Mouse (Mus musculus): ENCODE measurements around the gene Dera. TPM values are rescaled to one million over a fixed set of nuclear protein-coding genes. Genes with fewer than 3 reads are reported as not detected.

The Dera gene
- polyA plus RNA-seq, 1 experiment from 2014 or later, result 12.6 TPM

DNA sequence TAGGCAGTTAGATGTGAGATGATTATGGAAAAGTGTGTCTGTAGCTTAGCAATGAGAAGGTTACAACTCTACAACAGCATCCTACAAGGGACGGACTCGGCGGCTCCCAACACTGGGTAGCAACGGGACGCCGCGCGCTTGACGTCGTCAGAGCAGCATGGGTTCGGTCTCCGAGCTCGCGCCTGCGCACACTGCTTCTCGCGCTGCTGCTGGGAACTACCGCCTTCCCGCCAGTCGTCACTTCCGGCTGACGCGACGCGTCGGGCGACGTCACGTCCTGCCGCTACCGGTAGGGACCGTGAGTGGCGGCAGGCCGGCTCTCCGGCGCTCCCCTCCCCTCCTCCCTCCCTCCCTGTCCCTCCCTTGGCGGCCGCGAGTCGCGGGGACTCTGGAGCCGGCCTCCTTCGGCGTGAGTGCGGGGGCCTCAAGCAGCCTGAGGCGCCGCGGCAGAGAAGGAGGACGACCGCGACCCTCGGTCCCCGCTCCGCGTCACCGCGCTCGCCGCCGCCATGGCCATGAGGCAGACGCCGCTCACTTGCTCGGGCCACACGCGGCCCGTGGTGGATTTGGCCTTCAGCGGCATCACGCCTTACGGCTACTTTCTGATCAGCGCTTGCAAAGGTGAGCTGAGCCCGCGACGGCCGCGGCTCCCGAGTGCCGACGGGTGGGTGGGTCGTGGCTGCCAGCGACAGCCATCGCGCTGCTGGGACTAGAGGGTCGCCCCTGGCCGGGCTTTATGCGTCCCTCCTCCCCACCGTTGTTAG, 19.3 kb upstream of the Dera start, which contains the start of gene Strap:
Strap (plus strand) TSS at position 233 of the 764 bp plus-strand sequence.
- H3K36me3 ChIP-seq, result peaks cover 9% of the 10 kb centered on the region
- H3K4me1 ChIP-seq (replicated peaks), result peaks cover 18% of the 10 kb centered on the region
- H3K9me3 ChIP-seq, result no peaks in the 10 kb centered on the region
- H3K27me3 ChIP-seq, result peaks cover 4% of the 10 kb centered on the region; the same call in 1 of the 2 replicates
- H3K4me3 ChIP-seq, result peak within 1 kb of the TSS; percentile 97
- H3K9ac ChIP-seq, result peak within 1 kb of the TSS; percentile 90
- peak within 1 kb of the TSS; percentile 88 for H3K27ac ChIP-seq (replicated peaks)
- H3K4me2 ChIP-seq, result peak within 1 kb of the TSS; percentile 81
- peak; percentile 97 for ATAC-seq (ENCODE audit: low FRiP score, low read depth)
- WGBS, result under 1% methylated on average over 71 of the region's 86 CpGs

DNA sequence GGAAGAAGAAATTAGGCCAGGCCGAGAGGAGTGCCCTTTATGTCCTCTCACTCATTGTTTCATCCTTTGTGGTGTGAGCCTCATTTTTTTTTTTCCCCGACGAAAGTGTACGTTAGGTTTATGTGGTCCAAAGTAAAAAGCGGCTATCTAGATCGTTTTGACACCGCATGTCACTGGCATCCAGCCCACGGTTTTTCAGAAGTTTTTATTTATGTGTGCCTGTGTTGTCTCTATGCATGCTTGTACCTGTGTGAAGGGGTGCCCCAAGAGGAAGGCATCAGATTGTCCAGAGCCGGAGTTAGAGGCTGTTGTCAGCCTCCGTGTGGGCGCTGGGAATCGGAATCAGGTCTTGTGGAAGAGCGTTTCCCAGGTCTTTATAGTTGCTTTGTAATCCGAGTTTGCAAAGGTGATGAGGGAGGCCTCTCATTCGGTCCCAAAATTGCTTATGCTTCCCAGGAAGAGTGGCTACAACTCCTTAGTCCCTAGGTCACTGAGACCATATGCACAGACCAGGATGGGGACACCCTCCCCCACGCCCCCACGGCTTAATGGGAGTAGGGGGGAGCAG, 18.6 kb upstream of the Dera start:
- WGBS, result 11% methylated on average over 17 of the region's 17 CpGs
- H3K36me3 ChIP-seq, result peaks cover 16% of the 10 kb centered on the region

DNA sequence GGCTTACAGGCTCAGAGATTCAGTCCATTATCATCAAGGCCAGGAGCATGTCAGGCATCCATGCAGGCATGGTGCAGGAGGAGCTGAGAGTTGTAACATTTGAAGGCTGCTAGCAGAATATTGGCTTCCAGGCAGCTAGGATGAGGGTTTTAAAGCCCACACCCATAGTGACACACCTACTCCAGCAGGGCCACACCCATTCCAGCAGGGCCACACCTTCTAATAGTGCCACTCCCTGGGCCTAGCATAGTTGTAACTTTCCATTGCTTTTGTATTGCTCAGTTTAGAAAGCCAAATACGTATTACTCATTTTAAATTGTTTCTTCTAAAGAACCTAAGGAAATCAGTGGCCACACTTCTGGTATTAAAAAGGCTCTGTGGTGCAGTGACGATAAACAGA, 13.4 kb upstream of the Dera start:
- peaks cover 63% of the 10 kb centered on the region for H3K36me3 ChIP-seq
- no peak overlapping the region for H3K9ac ChIP-seq
- no peak overlapping the region for H3K4me3 ChIP-seq
- no peak overlapping the region for H3K4me2 ChIP-seq
- ATAC-seq (ENCODE audit: low FRiP score, low read depth), result no peak
- H3K27ac ChIP-seq (replicated peaks), result no peak overlapping the region
- no peaks in the 10 kb centered on the region for H3K9me3 ChIP-seq
- WGBS, result 95% methylated on average over 2 of the region's 2 CpGs
- H3K4me1 ChIP-seq (replicated peaks), result peaks cover 11% of the 10 kb centered on the region
- no peaks in the 10 kb centered on the region for H3K27me3 ChIP-seq

More for the DNA sequence above, 18.6 kb upstream of the Dera start:
- Histone ChIP-seq H3K27ac (replicated peaks) (peak overlapping the region; percentile 88), H3K9ac (peak overlapping the region; percentile 90), H3K4me2 (peak overlapping the region; percentile 81), H3K4me3 (peak overlapping the region; percentile 97), H3K27me3 (peaks cover 4% of the 10 kb centered on the region; the same call in 1 of the 2 replicates), H3K4me1 (replicated peaks) (peaks cover 18% of the 10 kb centered on the region), H3K9me3 (no peaks in the 10 kb centered on the region)
- no peak for ATAC-seq (ENCODE audit: low FRiP score, low read depth)

DNA sequence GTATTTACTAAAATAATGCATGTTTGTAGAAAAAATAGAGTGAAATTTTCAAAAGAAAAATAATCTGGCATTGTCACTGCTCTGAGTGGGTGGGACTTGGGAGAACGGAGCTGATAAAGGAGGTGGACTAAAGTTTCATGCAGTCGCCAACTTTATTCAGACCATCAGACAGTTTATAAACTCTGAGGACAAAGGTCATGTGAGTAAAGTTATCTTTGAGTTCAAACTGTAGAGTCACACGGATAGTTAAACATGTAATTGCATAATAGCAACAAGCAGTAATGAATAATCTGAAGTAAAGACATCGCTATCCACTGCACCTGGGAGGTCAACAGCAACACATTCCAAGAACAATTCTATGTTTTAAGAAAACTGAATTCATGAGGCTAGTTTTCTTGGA, 9.6 kb upstream of the Dera start:
- Histone ChIP-seq H3K27ac (replicated peaks) (no peak overlapping the region), H3K4me2 (no peak overlapping the region), H3K4me1 (replicated peaks) (no peaks in the 10 kb centered on the region), H3K36me3 (peaks cover 80% of the 10 kb centered on the region), H3K9me3 (no peaks in the 10 kb centered on the region), H3K4me3 (no peak overlapping the region), H3K9ac (no peak overlapping the region), H3K27me3 (no peaks in the 10 kb centered on the region)
- no peak for ATAC-seq (ENCODE audit: low FRiP score, low read depth)
- WGBS, result 92% methylated on average over 4 of the region's 4 CpGs

DNA sequence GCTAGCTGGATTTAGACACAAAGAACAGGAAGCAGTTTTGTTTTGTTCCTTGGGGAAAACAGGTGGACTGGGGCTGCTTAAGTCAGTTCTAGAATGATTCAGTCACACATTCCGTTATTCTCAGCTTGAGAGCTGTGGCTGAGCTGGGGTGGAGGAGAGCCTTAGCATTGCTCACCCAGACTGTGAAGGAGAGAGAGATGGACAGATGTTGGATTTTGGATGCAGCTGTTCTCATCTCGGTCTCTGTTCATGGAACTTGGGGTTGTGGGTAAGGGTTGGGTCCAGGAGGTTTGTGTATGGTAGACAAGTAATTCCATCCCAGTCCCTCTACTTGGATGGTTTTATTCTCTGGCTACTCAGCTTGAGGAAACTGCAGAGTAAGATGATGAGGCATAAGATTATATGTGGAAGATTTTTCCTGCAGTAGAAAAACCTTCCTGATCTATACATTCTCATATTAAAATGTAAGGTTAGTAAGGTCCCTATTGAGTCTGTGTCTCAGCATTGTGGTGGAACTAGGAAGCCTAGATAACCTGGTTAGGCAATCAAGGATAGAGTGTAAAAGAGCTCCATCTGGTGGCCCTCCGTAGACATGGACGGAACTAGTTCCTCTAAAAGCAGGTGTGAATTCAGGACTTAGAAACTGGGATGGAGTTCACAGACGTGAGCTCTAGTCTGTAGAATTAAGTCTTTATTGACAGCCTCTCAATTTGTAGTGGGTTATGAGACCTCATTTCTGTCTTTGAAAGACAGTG, 7.0 kb upstream of the Dera start:
- WGBS, result 75% methylated on average over 5 of the region's 5 CpGs

DNA sequence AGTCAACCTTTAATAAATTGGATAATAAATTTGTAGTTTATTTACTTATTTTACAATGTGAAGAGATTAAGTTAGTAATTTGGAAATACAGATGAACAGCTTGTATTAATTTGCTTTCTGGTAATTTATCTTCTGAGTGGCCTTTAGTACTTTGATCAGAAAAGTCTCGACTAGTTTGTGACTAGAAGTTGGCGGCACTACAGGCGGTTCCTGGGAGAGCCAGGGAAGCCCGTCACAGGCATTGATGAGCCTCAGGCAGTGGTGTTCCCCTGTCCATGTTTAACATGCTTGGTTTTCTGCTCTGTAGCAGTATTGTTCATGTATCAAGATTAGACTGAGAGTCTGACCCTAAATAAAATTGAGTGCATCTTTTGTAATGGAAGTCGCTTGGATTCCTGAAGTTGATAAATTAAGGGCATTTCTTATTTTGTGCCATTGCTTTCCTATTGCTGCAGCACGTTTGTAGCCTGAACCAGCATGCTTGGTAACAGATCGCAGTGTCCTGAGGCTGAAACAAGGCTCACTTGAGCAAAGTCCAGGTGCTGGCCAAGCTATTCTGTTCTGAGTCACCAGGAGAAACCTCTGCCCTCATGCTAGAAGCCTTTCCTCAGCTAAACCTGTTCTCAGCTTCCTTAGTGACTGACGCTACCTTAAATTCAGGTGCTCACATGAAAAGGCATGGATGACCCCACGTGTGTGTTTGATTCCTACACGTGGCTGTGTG, 2.6 kb upstream of the Dera start:
- no peaks in the 10 kb centered on the region for H3K9me3 ChIP-seq
- peaks cover 14% of the 10 kb centered on the region for H3K4me1 ChIP-seq (replicated peaks)
- H3K36me3 ChIP-seq, result peaks cover 48% of the 10 kb centered on the region
- ATAC-seq (ENCODE audit: low FRiP score, low read depth), result no peak
- H3K4me3 ChIP-seq, result no peak overlapping the region
- no peak overlapping the region for H3K9ac ChIP-seq
- H3K27me3 ChIP-seq, result no peaks in the 10 kb centered on the region
- H3K27ac ChIP-seq (replicated peaks), result no peak overlapping the region
- WGBS, result 89% methylated on average over 10 of the region's 10 CpGs
- no peak overlapping the region for H3K4me2 ChIP-seq

More for the DNA sequence above, 7.0 kb upstream of the Dera start:
- no peak overlapping the region for H3K4me3 ChIP-seq
- H3K4me2 ChIP-seq, result no peak overlapping the region
- no peaks in the 10 kb centered on the region for H3K4me1 ChIP-seq (replicated peaks)
- no peak overlapping the region for H3K27ac ChIP-seq (replicated peaks)
- H3K9ac ChIP-seq, result no peak overlapping the region
- H3K9me3 ChIP-seq, result no peaks in the 10 kb centered on the region
- peaks cover 75% of the 10 kb centered on the region for H3K36me3 ChIP-seq
- no peaks in the 10 kb centered on the region for H3K27me3 ChIP-seq
- ATAC-seq (ENCODE audit: low FRiP score, low read depth), result peak; percentile 66; the same call in 1 of the 2 replicates

DNA sequence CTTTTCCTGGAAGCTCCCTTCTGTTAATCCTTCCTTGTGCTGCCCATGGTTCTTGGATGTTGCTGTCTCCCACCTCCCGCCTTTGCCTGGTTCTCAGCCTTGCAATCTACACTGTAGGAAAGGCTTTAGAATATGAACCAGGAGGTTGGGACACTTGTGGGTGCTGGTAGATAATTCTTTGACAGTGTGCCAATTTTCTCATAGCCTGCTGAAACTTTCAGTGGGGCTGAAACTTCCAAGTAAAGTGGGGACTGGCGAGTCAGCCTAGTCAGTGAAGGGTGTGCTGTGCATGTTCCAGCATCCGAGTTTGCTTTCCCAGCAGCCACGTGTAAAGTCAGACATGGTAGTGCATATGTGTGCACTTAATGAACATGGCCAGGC, 2.1 kb upstream of the Dera start:
- Histone ChIP-seq H3K4me1 (replicated peaks) (peaks cover 14% of the 10 kb centered on the region), H3K36me3 (peaks cover 46% of the 10 kb centered on the region), H3K27ac (replicated peaks) (no peak overlapping the region), H3K4me2 (no peak overlapping the region), H3K27me3 (no peaks in the 10 kb centered on the region), H3K9ac (no peak overlapping the region), H3K9me3 (no peaks in the 10 kb centered on the region), H3K4me3 (no peak overlapping the region)
- 92% methylated on average over 4 of the region's 4 CpGs for WGBS
- ATAC-seq (ENCODE audit: low FRiP score, low read depth), result no peak

DNA sequence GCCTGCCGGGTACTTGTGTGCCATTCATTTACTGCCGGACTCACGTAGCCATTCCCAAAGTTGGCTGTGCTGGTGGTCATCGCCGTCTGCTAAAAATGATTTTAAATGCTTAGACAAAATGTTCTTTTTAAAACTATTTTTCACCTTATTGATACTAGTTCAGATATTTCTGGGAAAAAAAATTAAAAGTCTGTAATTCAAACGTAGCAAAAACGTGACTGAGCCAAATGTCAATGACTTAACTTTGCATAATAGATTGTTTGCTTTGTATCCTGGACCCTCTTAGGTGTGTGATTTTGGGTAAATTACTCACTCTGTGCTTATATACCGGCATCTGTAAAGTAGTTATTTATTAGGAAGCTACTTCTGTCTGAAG, 499 bp downstream of the Dera start:
- Histone ChIP-seq H3K9ac (peak overlapping the region; percentile 53), H3K4me3 (peak overlapping the region; percentile 63), H3K27ac (replicated peaks) (no peak overlapping the region), H3K27me3 (no peaks in the 10 kb centered on the region), H3K36me3 (peaks cover 25% of the 10 kb centered on the region), H3K4me1 (replicated peaks) (peaks cover 14% of the 10 kb centered on the region), H3K9me3 (no peaks in the 10 kb centered on the region), H3K4me2 (peak overlapping the region; percentile 86)
- no peak; the same call in 1 of the 2 replicates for ATAC-seq (ENCODE audit: low FRiP score, low read depth)
- WGBS, result 5% methylated on average over 8 of the region's 8 CpGs

DNA sequence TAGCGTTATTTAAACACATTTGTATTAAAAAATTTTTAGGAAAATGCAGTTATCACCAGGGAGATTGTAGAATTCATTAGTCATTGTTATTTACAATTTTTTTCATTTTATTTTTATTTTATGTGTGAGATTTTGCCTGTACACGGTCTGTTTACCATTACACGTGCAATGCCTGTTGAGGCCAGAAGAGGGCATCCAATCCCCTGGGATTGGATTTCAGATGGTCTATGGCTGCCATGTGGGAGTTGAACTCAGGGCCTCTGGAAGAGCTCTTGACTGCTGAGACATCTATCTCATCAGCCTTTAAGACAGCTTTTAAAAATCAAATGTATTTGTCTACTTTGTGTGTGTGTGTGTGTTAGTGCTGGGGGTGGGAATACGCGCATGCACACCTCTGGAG, 2.0 kb downstream of the Dera start:
- H3K9ac ChIP-seq, result no peak overlapping the region
- no peak for ATAC-seq (ENCODE audit: low FRiP score, low read depth)
- no peaks in the 10 kb centered on the region for H3K27me3 ChIP-seq
- H3K27ac ChIP-seq (replicated peaks), result no peak overlapping the region
- H3K4me3 ChIP-seq, result no peak overlapping the region
- peaks cover 15% of the 10 kb centered on the region for H3K36me3 ChIP-seq
- WGBS, result 67% methylated on average over 5 of the region's 5 CpGs
- H3K9me3 ChIP-seq, result no peaks in the 10 kb centered on the region
- peaks cover 14% of the 10 kb centered on the region for H3K4me1 ChIP-seq (replicated peaks)
- H3K4me2 ChIP-seq, result no peak overlapping the region

DNA sequence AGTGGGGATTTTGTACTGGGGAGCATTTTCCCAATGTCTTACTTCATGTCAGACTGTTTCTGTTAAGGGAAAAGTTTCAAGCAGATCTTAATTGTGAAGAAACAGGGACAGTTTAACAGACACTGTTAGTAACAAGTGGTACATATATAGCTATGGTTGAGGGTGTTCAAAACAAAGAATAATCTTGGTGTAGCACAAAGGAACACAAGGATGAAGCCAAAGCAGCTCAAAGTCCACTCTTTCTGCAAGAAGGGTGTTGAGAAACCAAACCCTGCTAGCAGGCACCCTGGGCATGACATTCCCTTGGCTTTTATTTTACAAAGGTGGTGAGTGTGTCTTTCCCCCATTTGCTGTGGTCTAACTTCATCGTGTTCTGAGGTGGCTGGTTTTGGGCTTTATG, 3.5 kb downstream of the Dera start:
- no peak overlapping the region for H3K4me3 ChIP-seq
- H3K4me1 ChIP-seq (replicated peaks), result peaks cover 14% of the 10 kb centered on the region
- 96% methylated on average over 1 of the region's 1 CpGs for WGBS
- H3K27ac ChIP-seq (replicated peaks), result no peak overlapping the region
- no peak overlapping the region for H3K9ac ChIP-seq
- H3K36me3 ChIP-seq, result 0 out of 2 replicates have a peak, but pooled peaks cover 1% of the 10 kb centered on the region
- no peak overlapping the region for H3K4me2 ChIP-seq
- no peak for ATAC-seq (ENCODE audit: low FRiP score, low read depth)
- H3K9me3 ChIP-seq, result no peaks in the 10 kb centered on the region
- H3K27me3 ChIP-seq, result no peaks in the 10 kb centered on the region

DNA sequence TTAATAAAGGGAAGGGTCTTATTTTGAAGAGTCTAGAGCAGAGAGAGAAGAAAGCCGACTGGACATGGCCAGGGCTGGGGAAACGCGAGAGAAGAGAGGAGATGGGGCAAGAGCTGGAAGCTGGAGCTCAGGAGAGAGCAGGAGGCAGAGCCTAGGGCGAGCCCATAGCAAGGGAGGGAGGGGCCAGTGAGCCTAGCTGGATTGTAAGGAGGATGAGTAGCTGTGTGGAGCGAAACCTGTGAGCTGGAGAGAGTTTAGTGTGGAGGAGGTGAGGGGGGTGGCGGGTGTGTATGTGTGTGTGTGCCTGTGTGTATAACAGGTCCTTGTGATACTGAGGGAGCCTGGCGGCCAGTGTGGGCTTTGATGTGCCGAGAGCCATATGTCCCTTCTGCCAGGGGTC, 5.3 kb downstream of the Dera start:
- Histone ChIP-seq H3K4me2 (no peak overlapping the region), H3K9me3 (no peaks in the 10 kb centered on the region), H3K27ac (replicated peaks) (no peak overlapping the region), H3K27me3 (no peaks in the 10 kb centered on the region), H3K9ac (no peak overlapping the region), H3K4me3 (no peak overlapping the region), H3K4me1 (replicated peaks) (peaks cover 7% of the 10 kb centered on the region), H3K36me3 (no peaks in the 10 kb centered on the region)
- peak; percentile 43; the same call in 1 of the 2 replicates for ATAC-seq (ENCODE audit: low FRiP score, low read depth)
- WGBS, result 56% methylated on average over 8 of the region's 8 CpGs

All from hindbrain, embryonic 15.5 days (tissue).